Mouse (Mus musculus) bone marrow, adult 2 months (tissue): ENCODE data around the gene Noc4l.

Experiments
- CTCF ChIP-seq: fragments of 200-500 bp; IDR thresholded peaks from 2 replicates; pipeline ENCODE4 v1.5.1; 2011; ENCODE audit warnings: low read length, control low read depth; ENCODE audit not compliant: control insufficient read depth, insufficient read depth
- POLR2A ChIP-seq: fragments of 200-500 bp; IDR thresholded peaks from 2 replicates; pipeline ENCODE4 v1.6.1; 2011; ENCODE audit warnings: low read depth, mild to moderate bottlenecking, control low read depth, low read length, borderline replicate concordance; ENCODE audit not compliant: control insufficient read depth

DNA sequence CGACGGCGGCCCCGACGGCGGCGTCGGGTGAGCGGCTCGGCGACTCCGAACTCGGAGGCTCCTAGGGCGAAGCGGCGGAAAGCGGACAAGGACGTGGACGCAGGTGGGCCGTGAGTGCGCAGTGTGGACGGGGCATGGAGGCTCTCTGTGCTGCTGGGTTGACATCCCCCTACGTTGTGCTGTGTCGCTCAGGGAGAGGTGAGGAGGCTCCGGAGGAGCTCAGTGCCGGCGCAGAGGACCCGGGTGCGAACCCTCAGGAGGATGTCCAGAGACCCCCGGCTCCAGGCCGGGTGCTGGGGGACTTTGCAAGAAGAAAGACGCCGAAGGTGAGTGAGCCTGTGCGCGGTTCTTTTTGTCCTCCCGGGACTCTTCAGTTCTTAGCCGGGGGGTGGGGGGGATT, 469 bp upstream of the Noc4l start:
- TF ChIP-seq POLR2A (no peak), CTCF (no peak)
